Mouse (Mus musculus): ENCODE results near the gene Clic6. TPM values are rescaled to one million over a fixed set of nuclear protein-coding genes. Genes with fewer than 3 reads are reported as not detected.
A peak's percentile ranks its signal among the peaks of the same experiment; 100 is the strongest.

Gene Clic6
- total and polyA plus RNA-seq, 3 experiments: not detected

DNA sequence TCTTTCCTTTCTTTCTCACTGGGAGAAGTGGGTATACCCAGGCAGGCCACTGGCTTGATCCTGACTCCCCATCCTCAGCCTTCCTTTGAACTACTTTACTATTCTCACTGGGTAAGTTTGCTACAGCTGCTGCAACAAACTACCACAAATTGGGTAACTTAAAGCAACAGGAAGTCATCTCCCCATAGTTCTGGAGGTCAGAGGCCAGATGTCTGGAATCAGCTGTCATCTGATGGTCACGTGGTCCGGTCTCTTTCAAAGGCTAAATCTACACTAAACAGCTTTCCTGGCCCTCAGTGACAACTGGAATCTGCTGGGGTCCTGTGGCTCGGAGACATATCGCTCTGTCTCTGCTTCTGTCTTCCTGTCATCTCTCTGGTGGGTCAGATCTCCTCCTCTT is 87.7 kb downstream of the Clic6 start:
- H3K27me3 ChIP-seq (ENCODE audit: control insufficient read depth in 1 of 2, insufficient read depth in 2 of 2, low read length in 2 of 2): no peaks in the 10 kb centered on the region
- no peak for DNase-seq (ENCODE audit: low read depth, low spot score)
- H3K27ac ChIP-seq (ENCODE audit: control insufficient read depth, low read depth, low read length): no peak overlapping the region
- no peak overlapping the region for H3K4me3 ChIP-seq (ENCODE audit: control insufficient read depth in 1 of 2, insufficient read depth in 1 of 2, low read depth in 2 of 2, low read length in 2 of 2)
- H3K9me3 ChIP-seq (replicated peaks; ENCODE audit: insufficient read depth, low read length): no peaks in the 10 kb centered on the region
- H3K79me2 ChIP-seq (ENCODE audit: control insufficient read depth, insufficient read depth, low read length, poor library complexity): no peaks in the 10 kb centered on the region
- no peaks in the 10 kb centered on the region for H3K36me3 ChIP-seq (ENCODE audit: control insufficient read depth in 1 of 2, insufficient read depth in 2 of 2, low read length in 2 of 2)
- H3K4me1 ChIP-seq (ENCODE audit: control insufficient read depth in 1 of 2, insufficient read depth in 2 of 2, low read length in 2 of 2): no peaks in the 10 kb centered on the region
- TF ChIP-seq ZC3H11A (IDR thresholded peaks at IDR 0.05; ENCODE audit: low read depth, low read length) (no peak), USF1 (IDR thresholded peaks at IDR 0.05; ENCODE audit: low read depth, low read length) (peak; percentile 41; the same call in 1 of the 2 replicates)
- no peak overlapping the region for H3K9ac ChIP-seq (ENCODE audit: control insufficient read depth, low read depth, low read length, poor library complexity, severe bottlenecking)

DNA sequence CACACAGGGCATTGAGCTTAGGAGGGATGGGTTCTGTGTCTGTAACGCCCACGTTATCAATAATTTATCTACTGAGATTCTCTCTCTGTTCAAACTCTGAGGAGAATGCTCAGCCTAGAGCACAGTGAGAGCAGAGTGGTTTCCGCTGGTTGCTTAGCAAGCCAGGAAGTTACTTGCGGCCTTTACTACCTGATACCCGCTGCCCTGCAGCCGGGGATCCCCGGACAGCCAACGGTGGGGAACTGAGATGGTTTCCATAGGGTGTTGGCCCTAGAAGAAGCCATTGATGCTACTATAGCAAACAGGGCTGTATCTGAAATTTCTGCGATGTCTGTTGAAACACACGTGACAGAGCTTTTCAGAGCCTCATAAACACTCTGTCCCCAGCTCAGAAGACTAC is 90.3 kb downstream of the Clic6 start:
- Histone ChIP-seq H3K36me3 (ENCODE audit: control insufficient read depth in 1 of 2, insufficient read depth in 2 of 2, low read length in 2 of 2) (no peaks in the 10 kb centered on the region), H3K4me3 (ENCODE audit: control insufficient read depth in 1 of 2, insufficient read depth in 1 of 2, low read depth in 2 of 2, low read length in 2 of 2) (no peak overlapping the region), H3K9me3 (replicated peaks; ENCODE audit: insufficient read depth, low read length) (no peaks in the 10 kb centered on the region), H3K79me2 (ENCODE audit: control insufficient read depth, insufficient read depth, low read length, poor library complexity) (no peaks in the 10 kb centered on the region), H3K9ac (ENCODE audit: control insufficient read depth, low read depth, low read length, poor library complexity, severe bottlenecking) (no peak overlapping the region), H3K27ac (ENCODE audit: control insufficient read depth, low read depth, low read length) (no peak overlapping the region), H3K4me1 (ENCODE audit: control insufficient read depth in 1 of 2, insufficient read depth in 2 of 2, low read length in 2 of 2) (no peaks in the 10 kb centered on the region; a peak in 1 of 4 replicates), H3K27me3 (ENCODE audit: control insufficient read depth in 1 of 2, insufficient read depth in 2 of 2, low read length in 2 of 2) (no peaks in the 10 kb centered on the region)
- no peak for DNase-seq (ENCODE audit: low read depth, low spot score)
- TF ChIP-seq SMC3 (IDR thresholded peaks at IDR 0.05; ENCODE audit: low read depth, low read length) (no peak), GATA1 (IDR thresholded peaks at IDR 0.05; ENCODE audit: low read depth, low read length) (no peak), POLR2AphosphoS2 (IDR thresholded peaks at IDR 0.05; ENCODE audit: low read length) (no peak), ETS1 (IDR thresholded peaks at IDR 0.05; ENCODE audit: low read depth, low read length) (no peak), JUND (IDR thresholded peaks at IDR 0.05; ENCODE audit: low read depth, low read length) (no peak), BHLHE40 (IDR thresholded peaks at IDR 0.05; ENCODE audit: borderline replicate concordance, low read depth, low read length) (no peak), MEF2A (IDR thresholded peaks at IDR 0.05; ENCODE audit: extremely low read depth, insufficient replicate concordance, low read depth, low read length, poor library complexity, severe bottlenecking) (no peak), HCFC1 (IDR thresholded peaks at IDR 0.05; ENCODE audit: low read depth, low read length) (no peak), TAL1 (IDR thresholded peaks at IDR 0.05; ENCODE audit: low read length) (no peak), MXI1 (IDR thresholded peaks at IDR 0.05; ENCODE audit: low read depth, low read length) (no peak), MYB (IDR thresholded peaks at IDR 0.05; ENCODE audit: low read depth, low read length) (no peak), USF1 (IDR thresholded peaks at IDR 0.05; ENCODE audit: low read depth, low read length) (no peak), CHD2 (IDR thresholded peaks at IDR 0.05; ENCODE audit: low read length) (no peak), MYC (IDR thresholded peaks at IDR 0.05; ENCODE audit: low read depth, low read length) (no peak), E2F4 (IDR thresholded peaks at IDR 0.05; ENCODE audit: borderline replicate concordance, low read depth, low read length) (no peak), NRF1 (IDR thresholded peaks at IDR 0.05; ENCODE audit: insufficient read depth, low read depth, low read length, poor library complexity, severe bottlenecking) (no peak), POLR2AphosphoS5 (IDR thresholded peaks at IDR 0.05; ENCODE audit: borderline replicate concordance, low read depth, low read length) (no peak), ZKSCAN1 (IDR thresholded peaks at IDR 0.05; ENCODE audit: low read depth, low read length) (no peak), MAZ (IDR thresholded peaks at IDR 0.05; ENCODE audit: low read depth, low read length) (no peak)
